In the genomic region with DNA sequence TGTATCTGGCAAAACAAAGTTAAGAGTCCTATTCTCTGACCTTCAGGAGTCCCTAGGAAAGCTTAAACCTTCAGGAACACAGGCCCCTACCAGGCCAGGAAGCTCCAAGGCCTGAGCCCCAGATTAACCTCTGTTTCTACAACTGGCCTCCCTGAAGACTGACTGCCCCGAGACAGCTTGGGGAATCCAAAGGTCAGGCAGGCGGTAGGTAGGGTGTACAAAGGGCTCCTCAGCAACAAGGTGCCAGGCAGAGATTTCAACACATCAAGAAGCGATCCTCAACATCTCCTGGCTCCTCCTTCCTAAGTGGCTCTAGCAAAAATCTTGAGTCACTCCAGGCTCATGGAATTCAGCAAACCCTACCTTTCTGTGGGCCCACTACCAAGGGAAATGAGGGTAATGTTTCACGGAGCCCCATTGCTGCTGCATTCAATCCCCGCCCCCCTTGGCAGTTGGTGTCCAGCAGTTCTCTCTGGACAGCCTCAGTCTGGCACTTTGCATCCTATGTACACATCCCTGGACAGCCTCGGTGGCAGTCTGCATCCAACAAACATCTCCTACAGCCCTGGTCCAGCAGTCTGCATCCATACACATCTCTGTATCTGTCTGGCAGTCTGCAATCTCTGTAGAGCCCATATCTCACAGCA, we compare ENCODE assay signal across 7 mouse cellular contexts. TPM values are rescaled to one million over a fixed set of nuclear protein-coding genes. Genes with fewer than 3 reads are reported as not detected.
DNase-seq lines count a peak whose midpoint lies in the region; ATAC-seq and TF ChIP-seq lines count a peak whose summit lies in the region.

No protein-coding gene starts in this region.

- no peak for TF ChIP-seq CTCF in C2C12 (IDR thresholded peaks at IDR 0.05; ENCODE audit: control insufficient read depth, insufficient read depth, insufficient read length)

- H3K4me3 ChIP-seq in C2C12 (ENCODE audit: insufficient read depth, poor library complexity, severe bottlenecking) (peak overlapping the region; percentile 71), ES-E14 (ENCODE audit: insufficient read depth in 1 of 2, low read depth in 1 of 2, low read length in 2 of 2, poor library complexity in 1 of 2, severe bottlenecking in 1 of 2) (peak overlapping the region; percentile 75 to 97)
- H3K4me3 ChIP-seq in hindbrain, embryonic 12.5 days: peak overlapping the region; percentile 91
- H3K4me3 ChIP-seq in liver, embryonic 11.5 days (ENCODE audit: low read depth, low read length): peak overlapping the region; percentile 92

- peak overlapping the region; percentile 82 for H3K4me2 ChIP-seq in hindbrain, embryonic 12.5 days (replicated peaks)
- peak overlapping the region; percentile 91 for H3K4me2 ChIP-seq in liver, embryonic 11.5 days

- no peaks in the 10 kb centered on the region for H3K9me3 ChIP-seq in ES-E14 (ENCODE audit: control insufficient read depth, insufficient read depth, low read depth, low read length)
- no peaks in the 10 kb centered on the region for H3K9me3 ChIP-seq in hindbrain, embryonic 12.5 days (replicated peaks)
- H3K9me3 ChIP-seq in liver, embryonic 11.5 days (ENCODE audit: control insufficient read depth, low read length): no peaks in the 10 kb centered on the region

- H3K79me3 ChIP-seq in C2C12 (ENCODE audit: low read depth): peaks cover 12% of the 10 kb centered on the region

- H3ac ChIP-seq in C2C12 (ENCODE audit: control insufficient read depth, insufficient read length, low read depth): peak overlapping the region; percentile 40

- no peaks in the 10 kb centered on the region for H3K27me3 ChIP-seq in C2C12 (ENCODE audit: control insufficient read depth, insufficient read depth, insufficient read length)
- H3K27me3 ChIP-seq in hindbrain, embryonic 12.5 days: no peaks in the 10 kb centered on the region
- H3K27me3 ChIP-seq in liver, embryonic 11.5 days (replicated peaks; ENCODE audit: control insufficient read depth, insufficient read depth, low read length): no peaks in the 10 kb centered on the region

- peak overlapping the region; percentile 96 for H3K9ac ChIP-seq in ES-E14 (ENCODE audit: insufficient read depth, low read depth, low read length, poor library complexity, severe bottlenecking)
- H3K9ac ChIP-seq in hindbrain, embryonic 12.5 days: peak overlapping the region; percentile 88
- H3K9ac ChIP-seq in liver, embryonic 11.5 days (ENCODE audit: low read depth, low read length): peak overlapping the region; percentile 89

- no peak for DNase-seq in ES-E14 (ENCODE audit: low read depth, low spot score)
- no peak for DNase-seq in liver, embryonic 11.5 days (ENCODE audit: low spot score)
- DNase-seq in yolk sac, embryonic 10.5 days (ENCODE audit: low spot score): peak; percentile 47
- DNase-seq in left cerebral cortex, adult 9 months (ENCODE audit: low spot score in 2 of 2): no peak
- DNase-seq in ovary, adult 18-20 months (ENCODE audit: low spot score): no peak

- in situ Hi-C loops in ES-E14 (cut with MboI; ENCODE audit: low sequenced_read_pairs in 2 of 2, unreplicated experiment in 2 of 2): no loop called here

- H3K27ac ChIP-seq in ES-E14 (ENCODE audit: insufficient read depth, low read depth, low read length, poor library complexity, severe bottlenecking): 0 out of 2 replicates have a peak overlapping the region, but pooled peaks have one; percentile 13
- H3K27ac ChIP-seq in hindbrain, embryonic 12.5 days: no peak overlapping the region
- peak overlapping the region; percentile 63 for H3K27ac ChIP-seq in liver, embryonic 11.5 days (ENCODE audit: low read depth, low read length)

- peaks cover 43% of the 10 kb centered on the region for H3K36me3 ChIP-seq in C2C12 (ENCODE audit: control insufficient read depth, insufficient read depth)
- H3K36me3 ChIP-seq in ES-E14 (ENCODE audit: control insufficient read depth, insufficient read depth, low read length, poor library complexity, severe bottlenecking): peaks cover 24% of the 10 kb centered on the region
- peaks cover 36% of the 10 kb centered on the region for H3K36me3 ChIP-seq in hindbrain, embryonic 12.5 days
- peaks cover 23% of the 10 kb centered on the region for H3K36me3 ChIP-seq in liver, embryonic 11.5 days (ENCODE audit: control insufficient read depth, insufficient read depth, low read length)

- H3K79me2 ChIP-seq in C2C12 (ENCODE audit: control insufficient read depth, insufficient read depth): peaks cover 20% of the 10 kb centered on the region

- H3K4me1 ChIP-seq in ES-E14 (ENCODE audit: control insufficient read depth in 2 of 2, insufficient read depth in 2 of 2, low read length in 2 of 2, poor library complexity in 1 of 2): peaks cover 0 to 8% of the 10 kb centered on the region in 2 experiments; a peak in 1 of 4 replicates
- peaks cover 13% of the 10 kb centered on the region for H3K4me1 ChIP-seq in hindbrain, embryonic 12.5 days
- H3K4me1 ChIP-seq in liver, embryonic 11.5 days (replicated peaks; ENCODE audit: control insufficient read depth, insufficient read depth, low read length): peaks cover 14% of the 10 kb centered on the region

- ATAC-seq in hindbrain, embryonic 12.5 days (ENCODE audit: low FRiP score): no peak
- ATAC-seq in liver, embryonic 11.5 days (replicated peaks; ENCODE audit: low FRiP score): no peak

- 61% methylated on average over 6 of the region's 6 CpGs for WGBS in hindbrain, embryonic 12.5 days
- WGBS in liver, embryonic 11.5 days: 54% methylated on average over 6 of the region's 6 CpGs

TF ChIP-seq in C2C12, 6 proteins besides CTCF, POLR2A, EP300 and RAD21:
- TF ChIP-seq MYOG (IDR thresholded peaks at IDR 0.05; ENCODE audit: control insufficient read depth, extremely low read depth, insufficient read length) (no peak), USF1 (IDR thresholded peaks at IDR 0.05; ENCODE audit: low read depth) (no peak), FOSL1 (IDR thresholded peaks at IDR 0.05; ENCODE audit: insufficient read depth, low read length, poor library complexity, severe bottlenecking) (no peak), MAX (IDR thresholded peaks at IDR 0.05) (no peak), CEBPB (IDR thresholded peaks at IDR 0.05; ENCODE audit: low read depth) (no peak), MYOD1 (IDR thresholded peaks at IDR 0.05; ENCODE audit: control insufficient read depth, insufficient read length, low read depth) (no peak)

TF ChIP-seq in ES-E14, 5 proteins besides CTCF, POLR2A, EP300 and RAD21:
- no peak for TF ChIP-seq MAFK (IDR thresholded peaks at IDR 0.05; ENCODE audit: insufficient read depth, low read depth, low read length)
- no peak for TF ChIP-seq CHD2 (IDR thresholded peaks at IDR 0.05; ENCODE audit: low read depth, low read length)
- TF ChIP-seq ZNF384 (IDR thresholded peaks at IDR 0.05; ENCODE audit: low read depth, low read length): no peak
- TF ChIP-seq HCFC1 (IDR thresholded peaks at IDR 0.05; ENCODE audit: borderline replicate concordance, insufficient read depth, low read length): no peak
- no peak for TF ChIP-seq ZC3H11A (IDR thresholded peaks at IDR 0.05; ENCODE audit: borderline replicate concordance, low read depth, low read length)

RNA-seq across cellular contexts. Expression of a gene that starts 0.9 kb away (rescaled TPM):
- polyA plus RNA-seq in C2C12 (2012; fragmentation: generic; extraction: Trizol): 47.7 TPM
- total RNA-seq in ES-E14 (2012; rRNA removed): 52.1 and 56.8 TPM in 2 replicates
- polyA plus RNA-seq in hindbrain, embryonic 12.5 days (2016; fragmentation: Nextera tagmentation; extraction: Ambion mirVana): 61.8 and 67.3 TPM in 2 replicates
- polyA plus RNA-seq in liver, embryonic 11.5 days (2014; fragmentation: Nextera tagmentation; extraction: Ambion mirVana): 57.3 and 59.5 TPM in 2 replicates

RNA-seq across cellular contexts. Expression of a gene that starts 22.6 kb away (rescaled TPM):
- polyA plus RNA-seq in C2C12 (2012; fragmentation: generic; extraction: Trizol): 12.9 TPM
- total RNA-seq in ES-E14 (2012; rRNA removed): 36.5 and 63.7 TPM in 2 replicates
- 25.5 and 25.9 TPM in 2 replicates for polyA plus RNA-seq in hindbrain, embryonic 12.5 days (2016; fragmentation: Nextera tagmentation; extraction: Ambion mirVana)
- polyA plus RNA-seq in liver, embryonic 11.5 days (2014; fragmentation: Nextera tagmentation; extraction: Ambion mirVana): 35.7 and 37.1 TPM in 2 replicates

RNA-seq across cellular contexts. Expression of a gene that starts 28.2 kb away (rescaled TPM):
- polyA plus RNA-seq in C2C12 (2012; fragmentation: generic; extraction: Trizol): 36.3 TPM
- total RNA-seq in ES-E14 (2012; rRNA removed): 42.2 and 49.9 TPM in 2 replicates
- 31.5 and 31.6 TPM in 2 replicates for polyA plus RNA-seq in hindbrain, embryonic 12.5 days (2016; fragmentation: Nextera tagmentation; extraction: Ambion mirVana)
- polyA plus RNA-seq in liver, embryonic 11.5 days (2014; fragmentation: Nextera tagmentation; extraction: Ambion mirVana): 18.8 and 19.7 TPM in 2 replicates

RNA-seq across cellular contexts. Expression of a gene that starts 28.9 kb away (rescaled TPM):
- polyA plus RNA-seq in C2C12 (2012; fragmentation: generic; extraction: Trizol): 387 TPM
- total RNA-seq in ES-E14 (2012; rRNA removed): 172 and 280 TPM in 2 replicates
- polyA plus RNA-seq in hindbrain, embryonic 12.5 days (2016; fragmentation: Nextera tagmentation; extraction: Ambion mirVana): 380 and 382 TPM in 2 replicates
- polyA plus RNA-seq in liver, embryonic 11.5 days (2014; fragmentation: Nextera tagmentation; extraction: Ambion mirVana): 369 and 385 TPM in 2 replicates
